Mouse (Mus musculus) spleen, postnatal 4 days (tissue): ENCODE results near the gene 4933436I01Rik.

Experiments used
- DNase-seq, 2 experiments: peaks; one replicate each; pipeline ENCODE4 v3.0.0; 2022; ENCODE audit warnings: low spot score in 2 of 2

4933436I01Rik gene

GRCm38 (mm10) chrX:67921350-67921749, at the start of gene 4933436I01Rik:
Gene 4933436I01Rik, minus strand, starts transcription at chrX:67921450.
- no peak for DNase-seq

GRCm38 (mm10) chrX:67924769-67925470, 3.7 kb upstream of the 4933436I01Rik start:
- DNase-seq, result no peak

GRCm38 (mm10) chrX:67883406-67883805, 37.8 kb downstream of the 4933436I01Rik start:
- DNase-seq, result no peak
